Comparison of ENCODE assay signal across 17 mouse cellular contexts in genomic region chr13:46363456-46364201, GRCm38 (mm10). TPM values are rescaled to one million over a fixed set of nuclear protein-coding genes. Genes with fewer than 3 reads are reported as not detected.
DNase-seq lines count a peak whose midpoint lies in the region; ATAC-seq and TF ChIP-seq lines count a peak whose summit lies in the region.
"Had no signal": no experiment of that assay in that cellular context is flagged by ENCODE, and none has a peak within 500 bp of the region (broad histone marks: within the 10 kb centered on the region; RNA-seq: fewer than 3 reads in every experiment).

No protein-coding gene starts in this region.

- DNase-seq in forebrain, embryonic 11.5 days (ENCODE audit: low spot score): no peak
- DNase-seq in lung, postnatal 0 days (ENCODE audit: low spot score): peak; percentile 9
- DNase-seq in lung, adult 18-20 months: no peak
- peak; percentile 39 to 52 for DNase-seq in layer of hippocampus, postnatal 14 days (ENCODE audit: low spot score in 2 of 2)
- peak; percentile 14 to 34 for DNase-seq in right cerebral cortex, postnatal 36 days (ENCODE audit: low spot score in 2 of 2)
- DNase-seq in retina, postnatal 1 day: no peak
- DNase-seq in embryo, embryonic 11 days: no peak
- DNase-seq: cerebellum, adult 9-10 months; gastrocnemius, postnatal 36 days; kidney, postnatal 36 days; lung, postnatal 4 days had no signal

- TF ChIP-seq EP300 in lung, postnatal 0 days (IDR thresholded peaks at IDR 0.05): no peak

- H3K4me1 ChIP-seq in forebrain, embryonic 15.5 days: peaks cover 10% of the 10 kb centered on the region
- peaks cover 8% of the 10 kb centered on the region; the same call in 1 of the 2 replicates for H3K4me1 ChIP-seq in forebrain, embryonic 11.5 days (replicated peaks; ENCODE audit: control insufficient read depth, insufficient read depth, low read length)
- H3K4me1 ChIP-seq in lung, postnatal 0 days (ENCODE audit: insufficient read depth, low read depth, low read length): no peaks in the 10 kb centered on the region
- H3K4me1 ChIP-seq: limb, embryonic 13.5 days had no signal

- ATAC-seq in forebrain, embryonic 15.5 days (replicated peaks): no peak
- no peak for ATAC-seq in forebrain, embryonic 11.5 days (replicated peaks; ENCODE audit: low FRiP score)
- no peak for ATAC-seq in lung, postnatal 0 days
- ATAC-seq: intestine, postnatal 0 days had no signal

- no peak overlapping the region for H3K4me2 ChIP-seq in forebrain, embryonic 15.5 days (replicated peaks)
- no peak overlapping the region for H3K4me2 ChIP-seq in forebrain, embryonic 11.5 days (ENCODE audit: low read depth, low read length, severe bottlenecking)
- no peak overlapping the region for H3K4me2 ChIP-seq in lung, postnatal 0 days (replicated peaks; ENCODE audit: low read depth, low read length)
- H3K4me2 ChIP-seq: hindbrain, embryonic 12.5 days; limb, embryonic 13.5 days; midbrain, embryonic 12.5 days had no signal

- no peaks in the 10 kb centered on the region for H3K9me3 ChIP-seq in forebrain, embryonic 15.5 days
- no peaks in the 10 kb centered on the region for H3K9me3 ChIP-seq in forebrain, embryonic 11.5 days (ENCODE audit: control insufficient read depth, low read length)
- H3K9me3 ChIP-seq in lung, postnatal 0 days (ENCODE audit: low read length): no peaks in the 10 kb centered on the region
- H3K9me3 ChIP-seq: embryonic facial prominence, embryonic 10.5 days; hindbrain, embryonic 12.5 days; limb, embryonic 13.5 days; midbrain, embryonic 12.5 days had no signal

- H3K27me3 ChIP-seq in forebrain, embryonic 15.5 days: no peaks in the 10 kb centered on the region
- H3K27me3 ChIP-seq in forebrain, embryonic 11.5 days (ENCODE audit: control insufficient read depth, insufficient read depth, low read length): no peaks in the 10 kb centered on the region
- H3K27me3 ChIP-seq in lung, postnatal 0 days (replicated peaks; ENCODE audit: insufficient read depth, low read length): no peaks in the 10 kb centered on the region
- H3K27me3 ChIP-seq: limb, embryonic 13.5 days; midbrain, embryonic 12.5 days had no signal

- H3K36me3 ChIP-seq in forebrain, embryonic 15.5 days: no peaks in the 10 kb centered on the region
- no peaks in the 10 kb centered on the region for H3K36me3 ChIP-seq in forebrain, embryonic 11.5 days (ENCODE audit: control insufficient read depth, insufficient read depth, low read length)
- no peaks in the 10 kb centered on the region for H3K36me3 ChIP-seq in lung, postnatal 0 days (ENCODE audit: insufficient read depth, low read length)
- H3K36me3 ChIP-seq: embryonic facial prominence, embryonic 10.5 days; hindbrain, embryonic 12.5 days; limb, embryonic 13.5 days; midbrain, embryonic 12.5 days had no signal

- 79% methylated on average over 13 of the region's 13 CpGs for WGBS in forebrain, embryonic 15.5 days
- 89% methylated on average over 13 of the region's 13 CpGs for WGBS in forebrain, embryonic 11.5 days
- 68% methylated on average over 13 of the region's 13 CpGs for WGBS in lung, postnatal 0 days

- H3K4me3 ChIP-seq in forebrain, embryonic 15.5 days: no peak overlapping the region
- H3K4me3 ChIP-seq in forebrain, embryonic 11.5 days (ENCODE audit: low read depth, low read length): no peak overlapping the region
- no peak overlapping the region for H3K4me3 ChIP-seq in lung, postnatal 0 days (ENCODE audit: low read depth, low read length)
- H3K4me3 ChIP-seq: embryonic facial prominence, embryonic 10.5 days; hindbrain, embryonic 12.5 days; limb, embryonic 13.5 days; midbrain, embryonic 12.5 days had no signal

- no peak for TF ChIP-seq CTCF in lung, postnatal 0 days (IDR thresholded peaks at IDR 0.05)

- H3K27ac ChIP-seq in forebrain, embryonic 15.5 days (replicated peaks): peak overlapping the region; percentile 74
- H3K27ac ChIP-seq in forebrain, embryonic 11.5 days (ENCODE audit: low read depth, low read length): no peak overlapping the region
- no peak overlapping the region for H3K27ac ChIP-seq in lung, postnatal 0 days (ENCODE audit: low read length)
- H3K27ac ChIP-seq: embryonic facial prominence, embryonic 10.5 days; hindbrain, embryonic 12.5 days; limb, embryonic 13.5 days; midbrain, embryonic 12.5 days had no signal

- H3K9ac ChIP-seq in forebrain, embryonic 15.5 days (replicated peaks): no peak overlapping the region
- no peak overlapping the region for H3K9ac ChIP-seq in forebrain, embryonic 11.5 days (ENCODE audit: low read length)
- H3K9ac ChIP-seq in lung, postnatal 0 days (replicated peaks; ENCODE audit: low read depth): no peak overlapping the region
- H3K9ac ChIP-seq: hindbrain, embryonic 12.5 days; limb, embryonic 13.5 days; midbrain, embryonic 12.5 days had no signal

RNA-seq across cellular contexts. Expression of gene Rbm24, which starts 54.6 kb away (rescaled TPM):
- polyA plus RNA-seq in forebrain, embryonic 15.5 days (2015; fragmentation: Nextera tagmentation; extraction: Ambion mirVana): 9.4 and 9.7 TPM in 2 replicates
- polyA plus RNA-seq in forebrain, embryonic 11.5 days (2014; fragmentation: Nextera tagmentation; extraction: Ambion mirVana): 2.8 and 3.8 TPM in 2 replicates
- polyA plus RNA-seq in lung, postnatal 0 days (2015; fragmentation: Nextera tagmentation; extraction: Ambion mirVana): 2.5 and 2.9 TPM in 2 replicates
- total RNA-seq in layer of hippocampus, postnatal 14 days (2021): 10 to 100 TPM; 15.4 to 17.2 TPM

Comparison
In these comparisons a context has a peak if more than half of its experiments do, and no peak if none do; other contexts are left out.
1. DNase-seq: peak in lung, postnatal 0 days (single experiment), layer of hippocampus, postnatal 14 days (2 of 2) and right cerebral cortex, postnatal 36 days (2 of 2); none in forebrain, embryonic 11.5 days (single experiment), lung, adult 18-20 months (0 of 2), retina, postnatal 1 day (single experiment) and embryo, embryonic 11 days (single experiment).